ENCODE assay signal across 27 mouse cellular contexts in genomic region chr14:21150301-21150700, GRCm38 (mm10).
DNase-seq lines count a peak whose midpoint lies in the region; ATAC-seq lines count a peak whose summit lies in the region.
"Had no signal": no experiment of that assay in that cellular context is flagged by ENCODE, and none has a peak within 500 bp of the region (broad histone marks: within the 10 kb centered on the region; RNA-seq: fewer than 3 reads in every experiment).

No protein-coding gene starts in this region.

- 36% methylated on average over 4 of the region's 4 CpGs for WGBS in heart, embryonic 14.5 days

- no peaks in the 10 kb centered on the region for H3K27me3 ChIP-seq in heart, embryonic 14.5 days (ENCODE audit: control insufficient read depth, insufficient read depth, low read length)
- H3K27me3 ChIP-seq: embryonic facial prominence, embryonic 12.5 days; forebrain, embryonic 12.5 days; hindbrain, embryonic 12.5 days; kidney, embryonic 15.5 days; limb, embryonic 13.5 days; liver, embryonic 13.5 days; Patski had no signal

- H3K4me2 ChIP-seq in heart, embryonic 14.5 days (ENCODE audit: low read length) = peak overlapping the region; percentile 43
- H3K4me2 ChIP-seq: embryonic facial prominence, embryonic 12.5 days; forebrain, embryonic 12.5 days; hindbrain, embryonic 12.5 days; kidney, embryonic 15.5 days; limb, embryonic 13.5 days; liver, embryonic 13.5 days; lung, embryonic 14.5 days had no signal

- peaks cover 4 to 22% of the 10 kb centered on the region in 2 experiments; a peak in 3 of 4 replicates for H3K4me1 ChIP-seq in heart, embryonic 14.5 days (ENCODE audit: control insufficient read depth in 2 of 2, insufficient read depth in 2 of 2, low read length in 2 of 2)
- H3K4me1 ChIP-seq: embryonic facial prominence, embryonic 12.5 days; forebrain, embryonic 12.5 days; hindbrain, embryonic 12.5 days; kidney, embryonic 15.5 days; liver, embryonic 13.5 days had no signal

- H3K9ac ChIP-seq in heart, embryonic 14.5 days (ENCODE audit: low read length) = no peak overlapping the region
- H3K9ac ChIP-seq: embryonic facial prominence, embryonic 12.5 days; forebrain, embryonic 12.5 days; hindbrain, embryonic 12.5 days; kidney, embryonic 15.5 days; limb, embryonic 13.5 days; liver, embryonic 13.5 days; lung, embryonic 14.5 days had no signal

- no peak overlapping the region for H3K4me3 ChIP-seq in heart, embryonic 14.5 days (ENCODE audit: control insufficient read depth in 1 of 2, insufficient read depth in 1 of 2, low read depth in 1 of 2, low read length in 2 of 2)
- H3K4me3 ChIP-seq: embryonic facial prominence, embryonic 12.5 days; erythroblast, embryonic 14.5 days; forebrain, embryonic 12.5 days; hindbrain, embryonic 12.5 days; kidney, embryonic 15.5 days; limb, embryonic 13.5 days; liver, embryonic 13.5 days had no signal

- peak; percentile 15 for DNase-seq in gastrocnemius, adult 18-20 months (ENCODE audit: low spot score)
- no peak for DNase-seq in gastrocnemius, adult 8-10 months (ENCODE audit: low spot score in 2 of 2)
- no peak for DNase-seq in heart, adult 11 months
- DNase-seq in lung, postnatal 36 days = peak; percentile 12
- DNase-seq in lung, adult 18-20 months = no peak
- DNase-seq in telencephalon, adult 2 months (ENCODE audit: low read depth, low spot score) = peak; percentile 24
- DNase-seq in ovary, adult 18-20 months (ENCODE audit: low spot score) = no peak
- DNase-seq: adrenal gland, adult 2 months; cerebellum, adult 2 months; cerebellum, postnatal 25 days; kidney, postnatal 36 days; layer of hippocampus, postnatal 36 days; liver, embryonic 13.5 days; lung, embryonic 14.5 days; right cerebral cortex, postnatal 14 days had no signal

- H3K36me3 ChIP-seq in heart, embryonic 14.5 days (ENCODE audit: control insufficient read depth, insufficient read depth, low read length) = no peaks in the 10 kb centered on the region
- H3K36me3 ChIP-seq: embryonic facial prominence, embryonic 12.5 days; forebrain, embryonic 12.5 days; hindbrain, embryonic 12.5 days; kidney, embryonic 15.5 days; limb, embryonic 13.5 days; liver, embryonic 13.5 days had no signal

- no peak for ATAC-seq in heart, embryonic 14.5 days (ENCODE audit: insufficient number of reproducible peaks, insufficient read depth, low FRiP score, low read depth)
- ATAC-seq: CD4-positive, CD25-positive, alpha-beta regulatory T cell, adult 4 months; intestine, postnatal 0 days; Patski had no signal

- H3K9me3 ChIP-seq in heart, embryonic 14.5 days (ENCODE audit: control insufficient read depth, low read length) = no peaks in the 10 kb centered on the region
- H3K9me3 ChIP-seq: embryonic facial prominence, embryonic 12.5 days; forebrain, embryonic 12.5 days; hindbrain, embryonic 12.5 days; kidney, embryonic 15.5 days; limb, embryonic 13.5 days; liver, embryonic 13.5 days had no signal

- H3K27ac ChIP-seq in heart, embryonic 14.5 days (replicated peaks in 1 of 2; ENCODE audit: control insufficient read depth in 1 of 2, insufficient read depth in 1 of 2, low read depth in 2 of 2, low read length in 2 of 2) = no peak overlapping the region; a peak in 1 of 4 replicates
- H3K27ac ChIP-seq: embryonic facial prominence, embryonic 12.5 days; forebrain, embryonic 12.5 days; hindbrain, embryonic 12.5 days; kidney, embryonic 15.5 days; limb, embryonic 13.5 days; liver, embryonic 13.5 days; macrophage; stomach, postnatal 0 days had no signal

Comparison
In these comparisons a context has a peak if more than half of its experiments do, and no peak if none do; other contexts are left out.
1. DNase-seq: peak in gastrocnemius, adult 18-20 months (single experiment), lung, postnatal 36 days (single experiment) and telencephalon, adult 2 months (single experiment); none in gastrocnemius, adult 8-10 months (0 of 2), heart, adult 11 months (single experiment), lung, adult 18-20 months (0 of 2) and ovary, adult 18-20 months (single experiment).